Mouse (Mus musculus) testis, adult 2 months (tissue): ENCODE measurements around the gene Cacna1c.

Source experiments
- CTCF ChIP-seq: fragments of 200-500 bp; IDR thresholded peaks from 2 replicates; pipeline ENCODE4 v1.5.1; 2012; ENCODE audit warnings: low read depth, mild to moderate bottlenecking, inconsistent platforms, low read length, moderate library complexity; ENCODE audit not compliant: control insufficient read depth, insufficient read depth, insufficient replicate concordance
- POLR2A ChIP-seq: fragments of 200-500 bp; IDR thresholded peaks from 2 replicates; pipeline ENCODE4 v1.6.1; 2012; ENCODE audit warnings: low read depth, mild to moderate bottlenecking, inconsistent platforms, low read length, moderate library complexity; ENCODE audit not compliant: control insufficient read depth

GRCm38 (mm10) chr6:118705840-118706239 is 490.4 kb downstream of the Cacna1c start:
- no peak for TF ChIP-seq POLR2A
- no peak for TF ChIP-seq CTCF
